ENCODE assay signal across 9 mouse cellular contexts in genomic region chr2:164442315-164443050, GRCm38 (mm10). TPM values are rescaled to one million over a fixed set of nuclear protein-coding genes. Genes with fewer than 3 reads are reported as not detected.
DNase-seq lines count a peak whose midpoint lies in the region; ATAC-seq and TF ChIP-seq lines count a peak whose summit lies in the region.
"Had no signal": no experiment of that assay in that cellular context is flagged by ENCODE, and none has a peak within 500 bp of the region (broad histone marks: within the 10 kb centered on the region; RNA-seq: fewer than 3 reads in every experiment).

No protein-coding gene starts in this region.

- peak overlapping the region; percentile 76 for H3K4me3 ChIP-seq in intestine, embryonic 16.5 days (ENCODE audit: low read length)
- peak overlapping the region; percentile 70 for H3K4me3 ChIP-seq in lung, embryonic 14.5 days (ENCODE audit: low read depth, low read length)
- H3K4me3 ChIP-seq in stomach, postnatal 0 days (ENCODE audit: low read depth, low read length), result peak overlapping the region; percentile 69

- no peaks in the 10 kb centered on the region for H3K27me3 ChIP-seq in intestine, embryonic 16.5 days (replicated peaks; ENCODE audit: control insufficient read depth, insufficient read depth, low read length)
- H3K27me3 ChIP-seq in lung, embryonic 14.5 days (ENCODE audit: insufficient read depth, low read length), result no peaks in the 10 kb centered on the region
- no peaks in the 10 kb centered on the region for H3K27me3 ChIP-seq in stomach, postnatal 0 days (ENCODE audit: control insufficient read depth, insufficient read depth, low read length)

- no peak for TF ChIP-seq EP300 in stomach, postnatal 0 days (optimal IDR thresholded peaks at IDR 0.05)

- H3K36me3 ChIP-seq in intestine, embryonic 16.5 days (ENCODE audit: control insufficient read depth, insufficient read depth, low read length), result no peaks in the 10 kb centered on the region
- H3K36me3 ChIP-seq in lung, embryonic 14.5 days (ENCODE audit: insufficient read depth), result no peaks in the 10 kb centered on the region
- no peaks in the 10 kb centered on the region for H3K36me3 ChIP-seq in stomach, postnatal 0 days (ENCODE audit: control insufficient read depth, insufficient read depth, low read length)

- peak overlapping the region; percentile 91 for H3K9ac ChIP-seq in intestine, embryonic 16.5 days (ENCODE audit: low read depth, low read length)
- H3K9ac ChIP-seq in lung, embryonic 14.5 days, result peak overlapping the region; percentile 80
- peak overlapping the region; percentile 93 for H3K9ac ChIP-seq in stomach, postnatal 0 days (ENCODE audit: low read length)

- H3K4me1 ChIP-seq in intestine, embryonic 16.5 days (ENCODE audit: control insufficient read depth, insufficient read depth, low read length), result peaks cover 19% of the 10 kb centered on the region
- H3K4me1 ChIP-seq in lung, embryonic 14.5 days (ENCODE audit: insufficient read depth), result peaks cover 24% of the 10 kb centered on the region
- no peaks in the 10 kb centered on the region for H3K4me1 ChIP-seq in stomach, postnatal 0 days (replicated peaks; ENCODE audit: control insufficient read depth, insufficient read depth)

- peak; percentile 83 for DNase-seq in adrenal gland, adult 2 months
- no peak for DNase-seq in adrenal gland, postnatal 4 days (ENCODE audit: low spot score in 2 of 2)
- peak; percentile 72 for DNase-seq in adrenal gland, postnatal 10 days
- DNase-seq in gastrocnemius, postnatal 36 days, result peak; percentile 43 to 62
- peak; percentile 59 for DNase-seq in lung, embryonic 14.5 days
- DNase-seq in stomach, postnatal 0 days (ENCODE audit: low spot score), result peak; percentile 65

- peak; percentile 63 for ATAC-seq in intestine, embryonic 16.5 days
- peak; percentile 57 for ATAC-seq in lung, embryonic 14.5 days (ENCODE audit: insufficient read depth)
- ATAC-seq in stomach, postnatal 0 days (ENCODE audit: low FRiP score, low TSS enrichment), result peak; percentile 61
- no peak for ATAC-seq in monocyte, adult 5-6 weeks (replicated peaks; ENCODE audit: insufficient number of reproducible peaks, low FRiP score, low TSS enrichment, poor library complexity, severe bottlenecking)

- H3K27ac ChIP-seq in intestine, embryonic 16.5 days (ENCODE audit: low read length), result peak overlapping the region; percentile 83
- H3K27ac ChIP-seq in lung, embryonic 14.5 days (ENCODE audit: low read depth), result peak overlapping the region; percentile 60; the same call in 1 of the 2 replicates
- peak overlapping the region; percentile 95 for H3K27ac ChIP-seq in stomach, postnatal 0 days (replicated peaks)

- intact Hi-C loops in gastrocnemius, postnatal 36 days (cut with DNase I), result no loop called here

- no peak for TF ChIP-seq CTCF in lung, embryonic 14.5 days (IDR thresholded peaks at IDR 0.05; ENCODE audit: low read depth)
- no peak for TF ChIP-seq CTCF in stomach, postnatal 0 days (IDR thresholded peaks at IDR 0.05; ENCODE audit: low read depth)

- peak overlapping the region; percentile 84 for H3K4me2 ChIP-seq in intestine, embryonic 16.5 days (ENCODE audit: low read depth, low read length)
- peak overlapping the region; percentile 87 for H3K4me2 ChIP-seq in lung, embryonic 14.5 days
- peak overlapping the region; percentile 50 for H3K4me2 ChIP-seq in stomach, postnatal 0 days (replicated peaks; ENCODE audit: low read depth)

- no peaks in the 10 kb centered on the region for H3K9me3 ChIP-seq in intestine, embryonic 16.5 days (ENCODE audit: control insufficient read depth, low read length)
- no peaks in the 10 kb centered on the region for H3K9me3 ChIP-seq in lung, embryonic 14.5 days (ENCODE audit: low read depth, low read length)
- no peaks in the 10 kb centered on the region for H3K9me3 ChIP-seq in stomach, postnatal 0 days (ENCODE audit: control insufficient read depth, low read length)

- 3% methylated on average over 29 of the region's 29 CpGs for WGBS in intestine, embryonic 16.5 days
- 3% methylated on average over 29 of the region's 29 CpGs for WGBS in lung, embryonic 14.5 days
- WGBS in stomach, postnatal 0 days, result 1% methylated on average over 29 of the region's 29 CpGs

RNA-seq across cellular contexts. Expression of gene Sdc4, which starts 1.2 kb away (rescaled TPM):
- total RNA-seq in adrenal gland, adult 2 months (2021), result 100 to 1,000 TPM; 123 to 151 TPM
- 23.3 and 23.5 TPM in 2 replicates for polyA plus RNA-seq in adrenal gland, adult 2 months (2012; rRNA removed)
- 10 to 100 TPM; 75.2 to 93.9 TPM for total RNA-seq in adrenal gland, postnatal 4 days (2021)
- 100 to 1,000 TPM; 101 to 246 TPM for total RNA-seq in adrenal gland, postnatal 10 days (2021)
- total RNA-seq in gastrocnemius, postnatal 36 days (2021), result 10 to 100 TPM; 36.5 to 50.3 TPM
- polyA plus RNA-seq in intestine, embryonic 16.5 days (2015; fragmentation: Nextera tagmentation; extraction: Ambion mirVana), result 130 and 138 TPM in 2 replicates
- polyA plus RNA-seq in lung, embryonic 14.5 days (2014; fragmentation: Nextera tagmentation; extraction: Ambion mirVana), result 101 and 103 TPM in 2 replicates
- 133 and 143 TPM in 2 replicates for polyA plus RNA-seq in stomach, postnatal 0 days (2015; fragmentation: Nextera tagmentation; extraction: Ambion mirVana)
- total RNA-seq in monocyte, adult 5-6 weeks (2017), result 14.1 to 26.0 TPM (median 16.6 TPM) in 3 replicates

RNA-seq across cellular contexts. Expression of gene Sys1, which starts 14.3 kb away (rescaled TPM):
- total RNA-seq in adrenal gland, adult 2 months (2021), result 10 to 100 TPM; 24.5 to 34.0 TPM
- 299 and 335 TPM in 2 replicates for polyA plus RNA-seq in adrenal gland, adult 2 months (2012; rRNA removed)
- total RNA-seq in adrenal gland, postnatal 4 days (2021), result 10 to 100 TPM; 34.7 to 35.0 TPM
- 10 to 100 TPM; 31.7 to 34.5 TPM for total RNA-seq in adrenal gland, postnatal 10 days (2021)
- 10 to 100 TPM; 17.2 to 20.3 TPM for total RNA-seq in gastrocnemius, postnatal 36 days (2021)
- 54.0 and 56.4 TPM in 2 replicates for polyA plus RNA-seq in intestine, embryonic 16.5 days (2015; fragmentation: Nextera tagmentation; extraction: Ambion mirVana)
- polyA plus RNA-seq in lung, embryonic 14.5 days (2014; fragmentation: Nextera tagmentation; extraction: Ambion mirVana), result 65.6 and 68.7 TPM in 2 replicates
- polyA plus RNA-seq in stomach, postnatal 0 days (2015; fragmentation: Nextera tagmentation; extraction: Ambion mirVana), result 46.9 and 48.6 TPM in 2 replicates
- total RNA-seq in monocyte, adult 5-6 weeks (2017), result 17.0 to 30.1 TPM (median 24.9 TPM) in 3 replicates

RNA-seq across cellular contexts. Expression of gene Gm20458, which starts 18.3 kb away (rescaled TPM):
- total RNA-seq in adrenal gland, adult 2 months (2021), result 1 to 10 TPM; 3.9 to 9.6 TPM
- 9.6 and 18.9 TPM in 2 replicates for polyA plus RNA-seq in adrenal gland, adult 2 months (2012; rRNA removed)
- total RNA-seq in adrenal gland, postnatal 4 days (2021), result 1 to 10 TPM in 1 of 2 experiments, under 1 TPM in 1; 0.48 to 3.0 TPM
- total RNA-seq in adrenal gland, postnatal 10 days (2021), result 1 to 10 TPM; 2.5 to 4.8 TPM
- total RNA-seq in gastrocnemius, postnatal 36 days (2021), result 1 to 10 TPM; 2.5 to 5.3 TPM
- 9.8 and 11.9 TPM in 2 replicates for polyA plus RNA-seq in intestine, embryonic 16.5 days (2015; fragmentation: Nextera tagmentation; extraction: Ambion mirVana)
- 14.4 and 14.9 TPM in 2 replicates for polyA plus RNA-seq in lung, embryonic 14.5 days (2014; fragmentation: Nextera tagmentation; extraction: Ambion mirVana)
- polyA plus RNA-seq in stomach, postnatal 0 days (2015; fragmentation: Nextera tagmentation; extraction: Ambion mirVana), result 26.9 and 28.1 TPM in 2 replicates
- total RNA-seq in monocyte, adult 5-6 weeks (2017), result 4.9 TPM in 1 of 3 replicates, not detected in the others

RNA-seq across cellular contexts. Expression of gene Trp53tg5, which starts 31.0 kb away (rescaled TPM):
- total RNA-seq in adrenal gland, adult 2 months (2021), result not detected
- not detected in 2 replicates for polyA plus RNA-seq in adrenal gland, adult 2 months (2012; rRNA removed)
- not detected for total RNA-seq in adrenal gland, postnatal 4 days (2021)
- not detected for total RNA-seq in adrenal gland, postnatal 10 days (2021)
- total RNA-seq in gastrocnemius, postnatal 36 days (2021), result not detected
- not detected in 2 replicates for polyA plus RNA-seq in intestine, embryonic 16.5 days (2015; fragmentation: Nextera tagmentation; extraction: Ambion mirVana)
- not detected in 2 replicates for polyA plus RNA-seq in lung, embryonic 14.5 days (2014; fragmentation: Nextera tagmentation; extraction: Ambion mirVana)
- polyA plus RNA-seq in stomach, postnatal 0 days (2015; fragmentation: Nextera tagmentation; extraction: Ambion mirVana), result not detected in 2 replicates
- total RNA-seq in monocyte, adult 5-6 weeks (2017), result 0.68 TPM in 1 of 3 replicates, not detected in the others
- polyA plus RNA-seq: gonadal fat pad, adult 2 months had no signal

RNA-seq across cellular contexts. Expression of gene Matn4, which starts 37.5 kb away (rescaled TPM):
- 1 to 10 TPM in 1 of 2 experiments, under 1 TPM in 1; 0.17 to 1.8 TPM for total RNA-seq in adrenal gland, adult 2 months (2021)
- 1.0 TPM in 2 replicates for polyA plus RNA-seq in adrenal gland, adult 2 months (2012; rRNA removed)
- total RNA-seq in adrenal gland, postnatal 4 days (2021), result 1 to 10 TPM; 4.7 to 4.9 TPM
- total RNA-seq in adrenal gland, postnatal 10 days (2021), result 1 to 10 TPM; 2.3 to 2.7 TPM
- total RNA-seq in gastrocnemius, postnatal 36 days (2021), result 1 to 10 TPM; 1.5 to 1.7 TPM
- polyA plus RNA-seq in intestine, embryonic 16.5 days (2015; fragmentation: Nextera tagmentation; extraction: Ambion mirVana), result 8.3 and 9.0 TPM in 2 replicates
- 5.5 and 6.7 TPM in 2 replicates for polyA plus RNA-seq in lung, embryonic 14.5 days (2014; fragmentation: Nextera tagmentation; extraction: Ambion mirVana)
- 2.0 and 3.1 TPM in 2 replicates for polyA plus RNA-seq in stomach, postnatal 0 days (2015; fragmentation: Nextera tagmentation; extraction: Ambion mirVana)
- not detected in 3 replicates for total RNA-seq in monocyte, adult 5-6 weeks (2017)

Comparison
In these comparisons a context has a peak if more than half of its experiments do, and no peak if none do; other contexts are left out.
1. DNase-seq: peak in adrenal gland, adult 2 months (single experiment), adrenal gland, postnatal 10 days (single experiment), gastrocnemius, postnatal 36 days (2 of 2), lung, embryonic 14.5 days (single experiment) and stomach, postnatal 0 days (single experiment); none in adrenal gland, postnatal 4 days (0 of 2).
2. Peak in every context shown above with its lines, with median percentiles within 50 percentile points of each other: H3K27ac ChIP-seq, H3K4me2 ChIP-seq, H3K4me3 ChIP-seq and H3K9ac ChIP-seq.